Mouse (Mus musculus) heart, embryonic 11.5 days (tissue): ENCODE measurements around the gene Gpr137c. TPM values are rescaled to one million over a fixed set of nuclear protein-coding genes. Genes with fewer than 3 reads are reported as not detected.

Source experiments
- ATAC-seq: fragments of 200-750 bp; cut with Nextera tagmentation; replicated peaks from 2 replicates; pipeline ENCODE4 v1.8.0; 2017; ENCODE audit warnings: moderate library complexity; ENCODE audit not compliant: insufficient number of reproducible peaks, low FRiP score, low TSS enrichment
- H3K27ac ChIP-seq: fragments of 300-500 bp; sonication (generic); 2 replicates; pipeline ENCODE4 v1.5.1; 2014; ENCODE audit warnings: mild to moderate bottlenecking, low read depth, low read length
- H3K27me3 ChIP-seq: fragments of 300-500 bp; sonication (generic); 2 replicates; pipeline ENCODE4 v1.6.1; 2014; ENCODE audit warnings: mild to moderate bottlenecking, low read length, mixed read lengths; ENCODE audit not compliant: control insufficient read depth, insufficient read depth
- H3K36me3 ChIP-seq: fragments of 300-500 bp; sonication (generic); 2 replicates; pipeline ENCODE4 v1.6.1; 2014; ENCODE audit warnings: mild to moderate bottlenecking, low read length, moderate library complexity, mixed read lengths; ENCODE audit not compliant: control insufficient read depth, insufficient read depth
- H3K4me1 ChIP-seq: fragments of 300-500 bp; sonication (generic); 2 replicates; pipeline ENCODE4 v1.6.1; 2014; ENCODE audit warnings: low read length; ENCODE audit not compliant: control insufficient read depth, insufficient read depth
- H3K4me2 ChIP-seq: fragments of 300-500 bp; sonication (generic); 2 replicates; pipeline ENCODE4 v1.6.1; 2014; ENCODE audit warnings: mild to moderate bottlenecking, moderate library complexity
- H3K4me3 ChIP-seq: fragments of 300-500 bp; sonication (generic); 2 replicates; pipeline ENCODE4 v1.5.1; 2014; ENCODE audit warnings: low read depth, low read length
- H3K9ac ChIP-seq: fragments of 300-500 bp; sonication (generic); 2 replicates; pipeline ENCODE4 v1.6.1; 2014; ENCODE audit warnings: mild to moderate bottlenecking, low read depth, low read length, moderate library complexity
- H3K9me3 ChIP-seq: fragments of 300-500 bp; sonication (generic); replicated peaks from 2 replicates; pipeline ENCODE4 v1.6.1; 2016; ENCODE audit warnings: low read length; ENCODE audit not compliant: control insufficient read depth
- WGBS: fragments of 180-500 bp; shearing (Covaris S2); extraction: QIAGEN DNeasy Blood & Tissue Kit; methylation state at CpG from one replicate; pipeline ENCODE4 v1.1.7; 2014; ENCODE audit not compliant: insufficient replicate concordance; 5-methylcytosine and 5-hydroxymethylcytosine counted together
- polyA plus RNA-seq: library from polyadenylated mRNA; unstranded; fragments of >200 nt; fragmentation: Nextera tagmentation; extraction: Ambion mirVana; gene quantifications from 2 replicates; pipeline ENCODE4 v1.2.1, GENCODE M21; 2014

The Gpr137c gene
- polyA plus RNA-seq, 1 experiment from 2014 or later: 7.7 TPM

- ATAC-seq: no peak
- Histone ChIP-seq H3K27ac (no peak overlapping the region), H3K27me3 (no peaks in the 10 kb centered on the region), H3K36me3 (peaks cover 7% of the 10 kb centered on the region), H3K9me3 (no peaks in the 10 kb centered on the region), H3K4me3 (no peak overlapping the region), H3K9ac (no peak overlapping the region), H3K4me1 (no peaks in the 10 kb centered on the region), H3K4me2 (no peak overlapping the region)
- WGBS: 80% methylated on average over 8 of the region's 8 CpGs
Observed at GRCm38 (mm10) chr14:45307630-45308328, 88.3 kb downstream of the Gpr137c start.

GRCm38 (mm10) chr14:45309646-45310045 lies 90.1 kb downstream of the Gpr137c start:
- H3K9me3 ChIP-seq: no peaks in the 10 kb centered on the region
- H3K4me1 ChIP-seq: no peaks in the 10 kb centered on the region
- H3K27ac ChIP-seq: no peak overlapping the region
- peaks cover 4% of the 10 kb centered on the region for H3K36me3 ChIP-seq
- no peaks in the 10 kb centered on the region for H3K27me3 ChIP-seq
- ATAC-seq: no peak
- H3K9ac ChIP-seq: no peak overlapping the region
- WGBS: 86% methylated on average over 13 of the region's 13 CpGs
- no peak overlapping the region for H3K4me3 ChIP-seq
- no peak overlapping the region for H3K4me2 ChIP-seq

- Histone ChIP-seq H3K4me2 (no peak overlapping the region), H3K9me3 (no peaks in the 10 kb centered on the region), H3K36me3 (peaks cover 1% of the 10 kb centered on the region), H3K27ac (no peak overlapping the region), H3K4me3 (no peak overlapping the region), H3K9ac (no peak overlapping the region), H3K27me3 (no peaks in the 10 kb centered on the region), H3K4me1 (no peaks in the 10 kb centered on the region)
- WGBS: 88% methylated on average over 14 of the region's 14 CpGs
- no peak for ATAC-seq
Observed at GRCm38 (mm10) chr14:45310101-45310500, 90.6 kb downstream of the Gpr137c start.

GRCm38 (mm10) chr14:45316927-45317326 lies 97.4 kb downstream of the Gpr137c start:
- H3K27me3 ChIP-seq: no peaks in the 10 kb centered on the region
- H3K9ac ChIP-seq: peak overlapping the region; percentile 92; the same call in 1 of the 2 replicates
- ATAC-seq: no peak
- peak overlapping the region; percentile 78 for H3K4me2 ChIP-seq
- 57% methylated on average over 5 of the region's 5 CpGs for WGBS
- no peaks in the 10 kb centered on the region for H3K36me3 ChIP-seq
- no peak overlapping the region for H3K27ac ChIP-seq
- H3K4me3 ChIP-seq: peak overlapping the region; percentile 91
- no peaks in the 10 kb centered on the region for H3K9me3 ChIP-seq
- peaks cover 6% of the 10 kb centered on the region; the same call in 1 of the 2 replicates for H3K4me1 ChIP-seq

- ATAC-seq: peak; percentile 0; the same call in 1 of the 2 replicates
- no peaks in the 10 kb centered on the region for H3K9me3 ChIP-seq
- peak overlapping the region; percentile 91 for H3K4me3 ChIP-seq
- peak overlapping the region; percentile 92 for H3K9ac ChIP-seq
- no peaks in the 10 kb centered on the region for H3K27me3 ChIP-seq
- H3K27ac ChIP-seq: peak overlapping the region; percentile 96
- WGBS: 1% methylated on average over 37 of the region's 38 CpGs
- no peaks in the 10 kb centered on the region for H3K36me3 ChIP-seq
- H3K4me2 ChIP-seq: peak overlapping the region; percentile 78
- H3K4me1 ChIP-seq: peaks cover 6% of the 10 kb centered on the region; the same call in 1 of the 2 replicates
Observed at GRCm38 (mm10) chr14:45317921-45318411, 98.4 kb downstream of the Gpr137c start.

GRCm38 (mm10) chr14:45318426-45319236 lies 99.1 kb downstream of the Gpr137c start, which contains the start of gene Ero1l:
TSS of gene Ero1l (minus strand) at chr14:45318771.
- Histone ChIP-seq H3K4me1 (peaks cover 6% of the 10 kb centered on the region; the same call in 1 of the 2 replicates), H3K9me3 (no peaks in the 10 kb centered on the region), H3K4me2 (peak within 1 kb of the TSS; percentile 78), H3K4me3 (peak within 1 kb of the TSS; percentile 91), H3K9ac (peak within 1 kb of the TSS; percentile 92), H3K36me3 (no peaks in the 10 kb centered on the region), H3K27ac (peak within 1 kb of the TSS; percentile 96), H3K27me3 (no peaks in the 10 kb centered on the region)
- 2% methylated on average over 50 of the region's 74 CpGs for WGBS
- peak; percentile 94 for ATAC-seq

- no peak overlapping the region for H3K27ac ChIP-seq
- no peak for ATAC-seq
Observed at GRCm38 (mm10) chr14:45319237-45319610, 99.7 kb downstream of the Gpr137c start.

GRCm38 (mm10) chr14:45320111-45320510 lies 100.6 kb downstream of the Gpr137c start:
- H3K4me3 ChIP-seq: no peak overlapping the region
- peaks cover 6% of the 10 kb centered on the region; the same call in 1 of the 2 replicates for H3K4me1 ChIP-seq
- H3K4me2 ChIP-seq: no peak overlapping the region
- 86% methylated on average over 4 of the region's 4 CpGs for WGBS
- no peak overlapping the region for H3K9ac ChIP-seq
- no peaks in the 10 kb centered on the region for H3K9me3 ChIP-seq
- no peak for ATAC-seq
- H3K27ac ChIP-seq: no peak overlapping the region
- H3K36me3 ChIP-seq: no peaks in the 10 kb centered on the region
- no peaks in the 10 kb centered on the region for H3K27me3 ChIP-seq

More at GRCm38 (mm10) chr14:45319237-45319610, 99.7 kb downstream of the Gpr137c start:
- H3K36me3 ChIP-seq: no peaks in the 10 kb centered on the region
- peaks cover 6% of the 10 kb centered on the region; the same call in 1 of the 2 replicates for H3K4me1 ChIP-seq
- H3K4me2 ChIP-seq: peak overlapping the region; percentile 78
- 55% methylated on average over 3 of the region's 3 CpGs for WGBS
- H3K27me3 ChIP-seq: no peaks in the 10 kb centered on the region
- peak overlapping the region; percentile 91 for H3K4me3 ChIP-seq
- no peak overlapping the region for H3K9ac ChIP-seq
- H3K9me3 ChIP-seq: no peaks in the 10 kb centered on the region
